Mouse (Mus musculus) bone marrow, adult 2 months (tissue): ENCODE results near the gene Agxt2.

ENCODE experiments used
- CTCF ChIP-seq: fragments of 200-500 bp; IDR thresholded peaks from 2 replicates; pipeline ENCODE4 v1.5.1; 2011; ENCODE audit warnings: low read length, control low read depth; ENCODE audit not compliant: control insufficient read depth, insufficient read depth
- POLR2A ChIP-seq: fragments of 200-500 bp; IDR thresholded peaks from 2 replicates; pipeline ENCODE4 v1.6.1; 2011; ENCODE audit warnings: low read depth, mild to moderate bottlenecking, control low read depth, low read length, borderline replicate concordance; ENCODE audit not compliant: control insufficient read depth

DNA sequence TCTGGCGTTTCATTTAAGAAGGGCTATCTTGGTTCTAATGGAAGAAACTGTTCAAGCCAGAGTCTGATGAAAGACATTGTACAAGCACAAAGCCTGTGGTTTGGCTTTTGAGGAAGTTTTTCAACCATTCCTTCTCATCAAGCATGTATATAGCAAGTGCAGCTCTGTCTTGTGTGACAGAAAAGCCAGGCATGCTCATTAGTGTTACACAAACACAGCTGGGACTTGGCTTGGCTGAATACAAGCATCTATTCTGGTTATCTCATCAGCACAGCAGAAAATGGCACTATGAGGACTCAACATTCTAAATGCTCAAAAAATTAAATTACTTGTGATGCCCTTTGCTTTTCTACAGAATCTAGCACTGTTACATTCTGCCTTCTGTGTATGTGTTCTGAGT lies 78.6 kb downstream of the Agxt2 start:
- TF ChIP-seq CTCF (no peak), POLR2A (no peak)
